ENCODE assay signal across 8 mouse cellular contexts in genomic region chr15:81523169-81523871, GRCm38 (mm10). TPM values are rescaled to one million over a fixed set of nuclear protein-coding genes. Genes with fewer than 3 reads are reported as not detected.
DNase-seq lines count a peak whose midpoint lies in the region; ATAC-seq lines count a peak whose summit lies in the region.

No protein-coding gene starts in this region.

- no peaks in the 10 kb centered on the region for H3K9me3 ChIP-seq in embryonic facial prominence, embryonic 14.5 days (ENCODE audit: control insufficient read depth, low read length)
- H3K9me3 ChIP-seq in kidney, embryonic 14.5 days (ENCODE audit: control insufficient read depth, low read length) = no peaks in the 10 kb centered on the region
- no peaks in the 10 kb centered on the region for H3K9me3 ChIP-seq in limb, embryonic 15.5 days

- peak; percentile 94 for ATAC-seq in embryonic facial prominence, embryonic 14.5 days (ENCODE audit: low read depth)
- peak; percentile 96 for ATAC-seq in kidney, embryonic 14.5 days (ENCODE audit: low FRiP score, low TSS enrichment)
- ATAC-seq in limb, embryonic 15.5 days (ENCODE audit: insufficient number of reproducible peaks, low FRiP score, low TSS enrichment, low read depth) = peak; percentile 84

- H3K4me2 ChIP-seq in embryonic facial prominence, embryonic 14.5 days (ENCODE audit: low read depth, low read length) = peak overlapping the region; percentile 99
- peak overlapping the region; percentile 73 for H3K4me2 ChIP-seq in kidney, embryonic 14.5 days (replicated peaks; ENCODE audit: low read depth, low read length)
- H3K4me2 ChIP-seq in limb, embryonic 15.5 days = peak overlapping the region; percentile 99

- no peaks in the 10 kb centered on the region for H3K4me1 ChIP-seq in embryonic facial prominence, embryonic 14.5 days (ENCODE audit: control insufficient read depth, insufficient read depth, low read length)
- H3K4me1 ChIP-seq in kidney, embryonic 14.5 days (ENCODE audit: control insufficient read depth, insufficient read depth, low read length) = peaks cover 3% of the 10 kb centered on the region; the same call in 1 of the 2 replicates
- peaks cover 18% of the 10 kb centered on the region; the same call in 1 of the 2 replicates for H3K4me1 ChIP-seq in limb, embryonic 15.5 days

- peak; percentile 68 for DNase-seq in 3T3-L1 (ENCODE audit: low read depth, low spot score)
- peak; percentile 97 to 99 for DNase-seq in adrenal gland, postnatal 4 days (ENCODE audit: low spot score in 2 of 2)
- peak; percentile 94 for DNase-seq in embryonic facial prominence, embryonic 14.5 days (ENCODE audit: low spot score)
- peak; percentile 93 to 95 for DNase-seq in heart, adult 9 months (ENCODE audit: low spot score in 2 of 2)
- peak; percentile 89 to 95 for DNase-seq in monocyte, adult 2 months (ENCODE audit: low read depth in 1 of 2, low spot score in 2 of 2)
- peak; percentile 97 to 98 for DNase-seq in spleen, postnatal 36 days (ENCODE audit: low spot score in 2 of 2)

- H3K27me3 ChIP-seq in embryonic facial prominence, embryonic 14.5 days (replicated peaks; ENCODE audit: control insufficient read depth, insufficient read depth, low read length) = no peaks in the 10 kb centered on the region
- H3K27me3 ChIP-seq in kidney, embryonic 14.5 days (ENCODE audit: control insufficient read depth, insufficient read depth, low read length) = no peaks in the 10 kb centered on the region
- H3K27me3 ChIP-seq in limb, embryonic 15.5 days = no peaks in the 10 kb centered on the region

- no peaks in the 10 kb centered on the region for H3K36me3 ChIP-seq in embryonic facial prominence, embryonic 14.5 days (ENCODE audit: control insufficient read depth, insufficient read depth, low read length)
- no peaks in the 10 kb centered on the region for H3K36me3 ChIP-seq in kidney, embryonic 14.5 days (ENCODE audit: control insufficient read depth, insufficient read depth, low read length)
- H3K36me3 ChIP-seq in limb, embryonic 15.5 days = no peaks in the 10 kb centered on the region

- H3K9ac ChIP-seq in embryonic facial prominence, embryonic 14.5 days (ENCODE audit: low read depth, low read length) = peak overlapping the region; percentile 72
- peak overlapping the region; percentile 57 for H3K9ac ChIP-seq in kidney, embryonic 14.5 days (ENCODE audit: low read depth, low read length)
- peak overlapping the region; percentile 45 for H3K9ac ChIP-seq in limb, embryonic 15.5 days

- peak overlapping the region; percentile 91 for H3K27ac ChIP-seq in embryonic facial prominence, embryonic 14.5 days (replicated peaks; ENCODE audit: low read depth, low read length)
- H3K27ac ChIP-seq in kidney, embryonic 14.5 days (ENCODE audit: low read depth, low read length) = peak overlapping the region; percentile 68
- peak overlapping the region; percentile 90 for H3K27ac ChIP-seq in limb, embryonic 15.5 days

- H3K4me3 ChIP-seq in embryonic facial prominence, embryonic 14.5 days (ENCODE audit: low read depth, low read length) = peak overlapping the region; percentile 66
- peak overlapping the region; percentile 55 for H3K4me3 ChIP-seq in kidney, embryonic 14.5 days (ENCODE audit: low read length)
- H3K4me3 ChIP-seq in limb, embryonic 15.5 days = peak overlapping the region; percentile 67

- under 1% methylated on average over 31 of the region's 41 CpGs for WGBS in embryonic facial prominence, embryonic 14.5 days
- WGBS in kidney, embryonic 14.5 days = under 1% methylated on average over 41 of the region's 41 CpGs
- WGBS in limb, embryonic 15.5 days = under 1% methylated on average over 41 of the region's 41 CpGs

RNA-seq across cellular contexts. Expression of gene Rbx1, which starts 57.2 kb away (rescaled TPM):
- 100 to 1,000 TPM; 154 to 155 TPM for total RNA-seq in adrenal gland, postnatal 4 days (2021)
- polyA plus RNA-seq in embryonic facial prominence, embryonic 14.5 days (2014; fragmentation: Nextera tagmentation; extraction: Ambion mirVana) = 490 and 495 TPM in 2 replicates
- 512 and 656 TPM in 2 replicates for polyA plus RNA-seq in kidney, embryonic 14.5 days (2014; fragmentation: Nextera tagmentation; extraction: Ambion mirVana)
- polyA plus RNA-seq in limb, embryonic 15.5 days (2015; fragmentation: Nextera tagmentation; extraction: Ambion mirVana) = 407 and 454 TPM in 2 replicates

Comparison
In these comparisons a context has a peak if more than half of its experiments do, and no peak if none do; other contexts are left out.
1. Peak in every context shown above with its lines: DNase-seq, ATAC-seq, H3K4me3 ChIP-seq and H3K27ac ChIP-seq.